Mouse (Mus musculus) lung, postnatal 10 days (tissue): ENCODE measurements around the gene Rtn3.

Experiments used
- DNase-seq: peaks from one replicate; pipeline ENCODE4 v3.0.0; 2021

The Rtn3 gene

DNA sequence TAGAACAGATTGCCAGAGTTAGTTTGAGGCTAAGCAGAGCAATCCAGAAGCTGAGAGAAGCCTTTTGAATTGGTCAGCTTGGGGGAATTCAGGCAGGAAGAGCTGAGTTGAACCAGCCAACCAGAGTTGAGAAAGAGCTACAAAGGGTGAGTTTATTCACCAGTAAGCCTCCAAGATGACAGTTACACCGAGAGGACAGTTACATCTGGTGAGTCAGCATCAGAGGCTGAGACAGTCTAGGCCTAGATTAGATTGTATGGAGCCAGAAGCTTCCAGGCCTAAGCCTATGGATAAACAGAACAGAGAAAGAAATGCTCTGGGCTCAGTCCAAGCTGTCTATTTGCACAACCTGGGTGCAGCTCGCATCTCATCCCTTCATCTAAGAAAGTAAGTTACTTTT is 105.4 kb downstream of the Rtn3 start:
- no peak for DNase-seq
